Mouse (Mus musculus) midbrain, embryonic 15.5 days (tissue): ENCODE measurements around the gene Cys1. TPM values are rescaled to one million over a fixed set of nuclear protein-coding genes. Genes with fewer than 3 reads are reported as not detected.

Source experiments
- ATAC-seq: fragments of 200-750 bp; cut with Nextera tagmentation; replicated peaks from 2 replicates; pipeline ENCODE4 v1.8.0; 2017; ENCODE audit warnings: moderate TSS enrichment
- H3K27ac ChIP-seq: fragments of 300-500 bp; sonication (generic); 2 replicates; pipeline ENCODE4 v1.5.1; 2015; ENCODE audit warnings: mild to moderate bottlenecking, inconsistent platforms
- H3K27me3 ChIP-seq: fragments of 300-500 bp; sonication (generic); replicated peaks from 2 replicates; pipeline ENCODE4 v1.6.1; 2015; ENCODE audit warnings: inconsistent platforms
- H3K36me3 ChIP-seq: fragments of 300-500 bp; sonication (generic); replicated peaks from 2 replicates; pipeline ENCODE4 v1.6.1; 2015; ENCODE audit warnings: inconsistent platforms
- H3K4me1 ChIP-seq: fragments of 300-500 bp; sonication (generic); 2 replicates; pipeline ENCODE4 v1.6.1; 2015; ENCODE audit warnings: inconsistent platforms
- H3K4me2 ChIP-seq: fragments of 300-500 bp; sonication (generic); 2 replicates; pipeline ENCODE4 v1.6.1; 2015; ENCODE audit warnings: inconsistent platforms, mild to moderate bottlenecking, moderate library complexity
- H3K4me3 ChIP-seq: fragments of 300-500 bp; sonication (generic); 2 replicates; pipeline ENCODE4 v1.5.1; 2015; ENCODE audit warnings: mild to moderate bottlenecking, inconsistent platforms
- H3K9ac ChIP-seq: fragments of 300-500 bp; sonication (generic); 2 replicates; pipeline ENCODE4 v1.6.1; 2015; ENCODE audit warnings: mild to moderate bottlenecking, inconsistent platforms
- H3K9me3 ChIP-seq: fragments of 300-500 bp; sonication (generic); 2 replicates; pipeline ENCODE4 v1.6.1; 2016; ENCODE audit warnings: inconsistent platforms
- WGBS: fragments of 180-500 bp; shearing (Covaris S2); methylation state at CpG from one replicate; pipeline ENCODE4 v1.1.7; 2015; ENCODE audit warnings: mixed read lengths; 5-methylcytosine and 5-hydroxymethylcytosine counted together
- polyA plus RNA-seq: library from polyadenylated mRNA; unstranded; fragments of >200 nt; fragmentation: Nextera tagmentation; extraction: Ambion mirVana; gene quantifications from 2 replicates; pipeline ENCODE4 v1.2.1, GENCODE M21; 2015

Cys1 gene
- polyA plus RNA-seq = 1.8 and 3.3 TPM in 2 replicates

DNA sequence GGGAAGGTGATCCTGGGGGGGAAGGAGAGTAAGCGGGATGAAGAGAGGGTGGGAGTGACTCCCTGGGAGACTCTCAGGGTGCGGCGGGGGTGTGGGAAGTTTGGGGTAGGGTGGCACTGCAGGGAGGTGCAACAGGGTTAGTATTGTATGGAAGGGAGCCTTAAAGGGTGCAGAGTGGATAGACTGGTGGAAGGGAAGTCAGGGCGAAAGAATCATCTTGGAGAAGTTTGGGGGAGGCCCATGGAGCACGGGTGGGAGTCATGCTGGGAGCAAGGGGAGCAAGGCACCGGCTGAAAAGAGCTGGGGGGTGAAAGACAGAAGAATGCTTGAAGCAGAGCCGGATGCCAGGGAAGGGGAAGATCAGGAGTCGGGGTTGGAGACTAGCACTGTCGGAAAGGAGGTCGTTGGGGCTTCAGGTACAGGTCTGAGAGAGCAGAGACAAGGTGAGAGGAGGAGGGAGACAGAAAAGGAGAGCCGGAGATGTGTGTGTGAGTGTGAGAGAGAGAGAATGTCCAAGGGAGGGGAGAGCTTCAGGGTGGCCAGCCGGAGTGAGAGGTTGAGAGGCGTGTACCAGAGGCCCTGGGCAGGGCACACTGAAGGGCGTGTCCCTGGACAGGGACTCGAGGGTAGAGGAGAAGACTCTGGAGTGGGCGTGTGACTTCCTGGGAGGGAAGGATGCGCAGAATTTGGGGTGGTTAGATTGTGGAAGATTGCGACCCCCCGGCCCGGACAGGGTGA is at the start of gene Cys1:
Gene Cys1, minus strand, starts transcription at position 528 of the 738 bp plus-strand sequence.
- peak within 1 kb of the TSS; percentile 89 for H3K4me2 ChIP-seq
- WGBS = 2% methylated on average over 20 of the region's 20 CpGs
- H3K9me3 ChIP-seq = no peaks in the 10 kb centered on the region
- peaks cover 19% of the 10 kb centered on the region for H3K27me3 ChIP-seq
- no peak within 1 kb of the TSS for H3K27ac ChIP-seq
- peak within 1 kb of the TSS; percentile 67 for H3K4me3 ChIP-seq
- H3K9ac ChIP-seq = peak within 1 kb of the TSS; percentile 72
- H3K36me3 ChIP-seq = no peaks in the 10 kb centered on the region
- peaks cover 15% of the 10 kb centered on the region for H3K4me1 ChIP-seq
- ATAC-seq = peak; percentile 62

GRCm38 (mm10) chr12:24724369-24724768 is 42.8 kb upstream of the Cys1 start:
- Histone ChIP-seq H3K9ac (no peak overlapping the region), H3K36me3 (no peaks in the 10 kb centered on the region), H3K27me3 (no peaks in the 10 kb centered on the region), H3K27ac (peak overlapping the region; percentile 34), H3K4me3 (no peak overlapping the region), H3K4me1 (peaks cover 7% of the 10 kb centered on the region), H3K9me3 (no peaks in the 10 kb centered on the region), H3K4me2 (no peak overlapping the region)
- ATAC-seq = peak; percentile 73
- WGBS = 26% methylated on average over 2 of the region's 2 CpGs

DNA sequence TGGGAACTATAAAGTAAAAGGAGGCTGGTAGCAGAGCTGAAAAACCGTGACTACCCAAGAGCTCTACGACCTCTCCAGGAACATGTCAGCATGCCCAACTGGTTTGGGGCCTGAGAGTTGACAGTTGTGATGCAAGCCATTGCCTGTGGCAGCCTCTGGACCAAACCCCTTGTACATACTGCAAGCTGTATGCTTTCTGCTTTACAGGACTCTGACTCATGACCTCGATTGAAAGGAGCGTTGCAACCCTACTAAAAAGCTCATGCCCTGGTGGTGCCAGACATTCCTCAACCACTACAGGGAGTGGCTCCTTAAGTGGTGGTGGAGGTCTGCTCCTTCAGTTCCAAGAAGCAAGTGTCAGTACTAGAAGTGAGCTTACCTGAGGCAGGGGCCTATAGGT is 42.2 kb upstream of the Cys1 start:
- ATAC-seq = no peak
- Histone ChIP-seq H3K4me2 (no peak overlapping the region), H3K9ac (no peak overlapping the region), H3K36me3 (no peaks in the 10 kb centered on the region), H3K9me3 (no peaks in the 10 kb centered on the region), H3K27ac (peak overlapping the region; percentile 34; the same call in 1 of the 2 replicates), H3K4me3 (no peak overlapping the region), H3K4me1 (peaks cover 7% of the 10 kb centered on the region), H3K27me3 (no peaks in the 10 kb centered on the region)
- 78% methylated on average over 4 of the region's 4 CpGs for WGBS

GRCm38 (mm10) chr12:24723434-24723833 is 41.8 kb upstream of the Cys1 start:
- Histone ChIP-seq H3K9ac (no peak overlapping the region), H3K27me3 (no peaks in the 10 kb centered on the region), H3K9me3 (no peaks in the 10 kb centered on the region), H3K36me3 (no peaks in the 10 kb centered on the region), H3K4me2 (no peak overlapping the region), H3K27ac (no peak overlapping the region), H3K4me3 (no peak overlapping the region), H3K4me1 (peaks cover 7% of the 10 kb centered on the region)
- ATAC-seq = no peak
- WGBS = 53% methylated on average over 2 of the region's 2 CpGs

DNA sequence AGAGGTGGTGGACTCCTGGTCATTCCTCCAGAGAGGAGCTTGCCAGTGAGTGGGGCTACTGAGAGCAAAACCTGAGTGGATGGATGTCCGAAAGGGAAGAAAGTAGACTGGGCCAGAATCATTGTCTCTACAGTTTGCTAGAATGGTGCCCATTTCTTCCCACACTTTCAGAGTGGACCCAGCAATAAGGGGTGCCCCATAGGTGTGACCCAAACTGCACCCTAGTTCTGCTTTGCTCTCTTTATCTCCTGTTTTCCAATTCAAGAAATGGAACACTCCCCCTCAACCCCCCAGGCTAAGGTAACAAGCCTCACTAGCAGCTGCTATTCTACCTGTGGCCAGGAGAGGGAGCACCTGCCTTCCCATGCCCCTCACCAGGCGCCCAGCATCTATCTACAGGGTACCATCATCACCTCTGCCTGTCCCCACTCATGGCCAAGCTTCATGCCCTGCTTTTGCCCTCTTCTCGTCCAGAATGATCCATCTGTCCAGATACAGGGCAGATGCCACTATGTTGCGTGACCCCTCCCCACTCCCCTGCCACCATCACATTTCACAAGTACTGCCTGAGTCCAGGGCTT is 35.2 kb upstream of the Cys1 start:
- ATAC-seq = peak; percentile 69
- H3K4me2 ChIP-seq = no peak overlapping the region
- no peak overlapping the region for H3K27ac ChIP-seq
- no peaks in the 10 kb centered on the region for H3K36me3 ChIP-seq
- H3K9ac ChIP-seq = no peak overlapping the region
- no peaks in the 10 kb centered on the region for H3K27me3 ChIP-seq
- no peaks in the 10 kb centered on the region for H3K9me3 ChIP-seq
- no peak overlapping the region for H3K4me3 ChIP-seq
- WGBS = 50% methylated on average over 4 of the region's 4 CpGs
- H3K4me1 ChIP-seq = no peaks in the 10 kb centered on the region

GRCm38 (mm10) chr12:24715268-24715896 is 33.8 kb upstream of the Cys1 start:
- ATAC-seq = no peak
- H3K27ac ChIP-seq = no peak overlapping the region
- 69% methylated on average over 2 of the region's 2 CpGs for WGBS

GRCm38 (mm10) chr12:24714579-24715255 is 33.1 kb upstream of the Cys1 start:
- H3K9me3 ChIP-seq = no peaks in the 10 kb centered on the region
- no peak for ATAC-seq
- no peaks in the 10 kb centered on the region for H3K27me3 ChIP-seq
- WGBS = 68% methylated on average over 5 of the region's 5 CpGs
- no peak overlapping the region for H3K27ac ChIP-seq
- no peak overlapping the region for H3K4me3 ChIP-seq
- H3K9ac ChIP-seq = no peak overlapping the region
- H3K4me2 ChIP-seq = no peak overlapping the region
- no peaks in the 10 kb centered on the region for H3K36me3 ChIP-seq
- H3K4me1 ChIP-seq = peaks cover 4% of the 10 kb centered on the region

More at GRCm38 (mm10) chr12:24715268-24715896, 33.8 kb upstream of the Cys1 start:
- Histone ChIP-seq H3K4me2 (no peak overlapping the region), H3K4me1 (peaks cover 2% of the 10 kb centered on the region), H3K36me3 (no peaks in the 10 kb centered on the region), H3K9me3 (no peaks in the 10 kb centered on the region), H3K27me3 (no peaks in the 10 kb centered on the region), H3K9ac (no peak overlapping the region), H3K4me3 (no peak overlapping the region)

DNA sequence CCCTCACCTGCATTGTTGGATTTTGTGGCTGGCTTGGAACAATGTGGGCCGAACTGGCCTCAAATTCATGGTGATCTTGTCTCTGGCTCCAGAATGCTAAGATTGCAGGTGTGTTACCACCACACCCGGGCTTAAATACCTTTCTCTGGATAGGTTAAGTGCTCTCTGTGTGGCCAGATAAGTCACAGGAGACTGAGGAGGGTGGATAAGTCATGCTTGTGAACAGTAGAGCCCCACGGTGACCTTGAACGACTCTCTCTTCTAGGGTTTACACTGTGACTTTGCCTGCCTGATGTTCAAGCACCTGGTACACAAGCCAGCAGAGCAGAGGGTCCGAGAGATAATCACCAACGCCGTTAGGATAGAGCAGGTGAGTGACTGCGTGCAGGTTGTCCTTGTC is 30.8 kb upstream of the Cys1 start:
- Histone ChIP-seq H3K4me2 (no peak overlapping the region), H3K9ac (no peak overlapping the region), H3K36me3 (no peaks in the 10 kb centered on the region), H3K27me3 (no peaks in the 10 kb centered on the region), H3K4me1 (peaks cover 21% of the 10 kb centered on the region), H3K9me3 (no peaks in the 10 kb centered on the region), H3K4me3 (no peak overlapping the region), H3K27ac (no peak overlapping the region)
- 85% methylated on average over 8 of the region's 8 CpGs for WGBS
- no peak for ATAC-seq

- peaks cover 8% of the 10 kb centered on the region; the same call in 1 of the 2 replicates for H3K27me3 ChIP-seq
- ATAC-seq = no peak
- no peaks in the 10 kb centered on the region for H3K36me3 ChIP-seq
- H3K9me3 ChIP-seq = no peaks in the 10 kb centered on the region
- no peak overlapping the region for H3K4me2 ChIP-seq
- peaks cover 28% of the 10 kb centered on the region for H3K4me1 ChIP-seq
- H3K27ac ChIP-seq = no peak overlapping the region
- H3K9ac ChIP-seq = no peak overlapping the region
- 54% methylated on average over 5 of the region's 5 CpGs for WGBS
- H3K4me3 ChIP-seq = no peak overlapping the region
These were observed 29.1 kb upstream of the Cys1 start for GRCm38 (mm10) chr12:24710672-24711071.

- Histone ChIP-seq H3K4me1 (peaks cover 28% of the 10 kb centered on the region), H3K36me3 (no peaks in the 10 kb centered on the region), H3K9me3 (no peaks in the 10 kb centered on the region), H3K27ac (no peak overlapping the region), H3K9ac (no peak overlapping the region), H3K4me2 (peak overlapping the region; percentile 89; the same call in 1 of the 2 replicates), H3K4me3 (peak overlapping the region; percentile 95; the same call in 1 of the 2 replicates), H3K27me3 (peaks cover 8% of the 10 kb centered on the region; the same call in 1 of the 2 replicates)
- 33% methylated on average over 5 of the region's 5 CpGs for WGBS
- ATAC-seq = 0 out of 2 replicates have a peak, but pooled peaks have one; percentile 12
These were observed 28.4 kb upstream of the Cys1 start for GRCm38 (mm10) chr12:24709831-24710508.

GRCm38 (mm10) chr12:24709409-24709808 is 27.8 kb upstream of the Cys1 start:
- 29% methylated on average over 6 of the region's 6 CpGs for WGBS
- Histone ChIP-seq H3K4me2 (peak overlapping the region; percentile 89), H3K9ac (no peak overlapping the region), H3K27ac (no peak overlapping the region), H3K9me3 (no peaks in the 10 kb centered on the region), H3K27me3 (peaks cover 8% of the 10 kb centered on the region; the same call in 1 of the 2 replicates), H3K4me3 (peak overlapping the region; percentile 95), H3K4me1 (peaks cover 28% of the 10 kb centered on the region), H3K36me3 (no peaks in the 10 kb centered on the region)
- no peak for ATAC-seq
